Mouse (Mus musculus): ENCODE data around the gene Bdnf. TPM values are rescaled to one million over a fixed set of nuclear protein-coding genes. Genes with fewer than 3 reads are reported as not detected.

Bdnf gene
- polyA plus RNA-seq, 1 experiment from 2014 or later = 5.3 TPM

- WGBS = 61% methylated on average over 6 of the region's 6 CpGs
- H3K4me1 ChIP-seq = peaks cover 8% of the 10 kb centered on the region
- no peaks in the 10 kb centered on the region for H3K27me3 ChIP-seq (ENCODE audit: low read depth, poor library complexity, severe bottlenecking)
- H3K9me3 ChIP-seq (replicated peaks) = no peaks in the 10 kb centered on the region
- no peak overlapping the region for H3K27ac ChIP-seq
- peaks cover 7% of the 10 kb centered on the region for H3K36me3 ChIP-seq
- no peak overlapping the region for H3K4me3 ChIP-seq
- no peak for DNase-seq (ENCODE audit: low spot score)
These were observed 51.3 kb downstream of the Bdnf start for GRCm38 (mm10) chr2:109725831-109726230.

GRCm38 (mm10) chr2:109729221-109729620, 54.7 kb downstream of the Bdnf start:
- WGBS = 93% methylated on average over 1 of the region's 1 CpGs
- Histone ChIP-seq H3K27me3 (ENCODE audit: low read depth, poor library complexity, severe bottlenecking) (no peaks in the 10 kb centered on the region), H3K36me3 (no peaks in the 10 kb centered on the region), H3K4me3 (no peak overlapping the region), H3K4me1 (peaks cover 16% of the 10 kb centered on the region), H3K9me3 (replicated peaks) (no peaks in the 10 kb centered on the region), H3K27ac (no peak overlapping the region)
- no peak for DNase-seq (ENCODE audit: low spot score)

GRCm38 (mm10) chr2:109733201-109734039, 58.9 kb downstream of the Bdnf start:
- Histone ChIP-seq H3K4me3 (peak overlapping the region; percentile 24; the same call in 1 of the 2 replicates), H3K27me3 (ENCODE audit: low read depth, poor library complexity, severe bottlenecking) (no peaks in the 10 kb centered on the region), H3K27ac (0 out of 2 replicates have a peak overlapping the region, but pooled peaks have one; percentile 25), H3K9me3 (replicated peaks) (no peaks in the 10 kb centered on the region), H3K4me1 (peaks cover 25% of the 10 kb centered on the region), H3K36me3 (no peaks in the 10 kb centered on the region)
- DNase-seq (ENCODE audit: low spot score) = no peak
- WGBS = 39% methylated on average over 9 of the region's 9 CpGs

GRCm38 (mm10) chr2:109734228-109734627, 59.7 kb downstream of the Bdnf start:
- H3K27ac ChIP-seq = no peak overlapping the region
- WGBS = 82% methylated on average over 3 of the region's 3 CpGs
- H3K36me3 ChIP-seq = no peaks in the 10 kb centered on the region
- peaks cover 25% of the 10 kb centered on the region for H3K4me1 ChIP-seq
- DNase-seq (ENCODE audit: low spot score) = no peak
- no peaks in the 10 kb centered on the region for H3K9me3 ChIP-seq (replicated peaks)
- H3K4me3 ChIP-seq = no peak overlapping the region
- H3K27me3 ChIP-seq (ENCODE audit: low read depth, poor library complexity, severe bottlenecking) = no peaks in the 10 kb centered on the region

- DNase-seq (ENCODE audit: low spot score) = no peak
- Histone ChIP-seq H3K36me3 (no peaks in the 10 kb centered on the region), H3K9me3 (replicated peaks) (no peaks in the 10 kb centered on the region), H3K4me1 (peaks cover 25% of the 10 kb centered on the region), H3K27ac (0 out of 2 replicates have a peak overlapping the region, but pooled peaks have one; percentile 3), H3K27me3 (ENCODE audit: low read depth, poor library complexity, severe bottlenecking) (no peaks in the 10 kb centered on the region), H3K4me3 (no peak overlapping the region)
- WGBS = 89% methylated on average over 6 of the region's 6 CpGs
These were observed 60.2 kb downstream of the Bdnf start for GRCm38 (mm10) chr2:109734666-109735065.

- H3K4me3 ChIP-seq = no peak overlapping the region
- no peak for DNase-seq (ENCODE audit: low spot score)
- 70% methylated on average over 7 of the region's 7 CpGs for WGBS
These were observed 60.8 kb downstream of the Bdnf start for GRCm38 (mm10) chr2:109735347-109735746.

GRCm38 (mm10) chr2:109736306-109736705, 61.8 kb downstream of the Bdnf start:
- Histone ChIP-seq H3K27me3 (ENCODE audit: low read depth, poor library complexity, severe bottlenecking) (no peaks in the 10 kb centered on the region), H3K9me3 (replicated peaks) (no peaks in the 10 kb centered on the region), H3K4me3 (no peak overlapping the region), H3K4me1 (peaks cover 25% of the 10 kb centered on the region), H3K36me3 (no peaks in the 10 kb centered on the region), H3K27ac (no peak overlapping the region)
- DNase-seq (ENCODE audit: low spot score) = no peak
- 74% methylated on average over 2 of the region's 2 CpGs for WGBS

More at GRCm38 (mm10) chr2:109735347-109735746, 60.8 kb downstream of the Bdnf start:
- H3K4me1 ChIP-seq = peaks cover 25% of the 10 kb centered on the region
- H3K27me3 ChIP-seq (ENCODE audit: low read depth, poor library complexity, severe bottlenecking) = no peaks in the 10 kb centered on the region
- no peaks in the 10 kb centered on the region for H3K9me3 ChIP-seq (replicated peaks)
- no peak overlapping the region for H3K27ac ChIP-seq
- H3K36me3 ChIP-seq = no peaks in the 10 kb centered on the region

GRCm38 (mm10) chr2:109738331-109738730, 63.8 kb downstream of the Bdnf start:
- Histone ChIP-seq H3K36me3 (no peaks in the 10 kb centered on the region), H3K27ac (no peak overlapping the region), H3K4me3 (no peak overlapping the region), H3K9me3 (replicated peaks) (no peaks in the 10 kb centered on the region), H3K27me3 (ENCODE audit: low read depth, poor library complexity, severe bottlenecking) (no peaks in the 10 kb centered on the region), H3K4me1 (peaks cover 26% of the 10 kb centered on the region)
- 85% methylated on average over 2 of the region's 2 CpGs for WGBS
- DNase-seq (ENCODE audit: low spot score) = no peak

GRCm38 (mm10) chr2:109743208-109743960, 68.9 kb downstream of the Bdnf start:
- H3K36me3 ChIP-seq = no peaks in the 10 kb centered on the region

GRCm38 (mm10) chr2:109746223-109746622, 71.7 kb downstream of the Bdnf start:
- no peak for DNase-seq (ENCODE audit: low spot score)
- no peaks in the 10 kb centered on the region for H3K9me3 ChIP-seq (replicated peaks)
- H3K4me3 ChIP-seq = no peak overlapping the region
- WGBS = 2% methylated on average over 1 of the region's 1 CpGs
- no peak overlapping the region for H3K27ac ChIP-seq
- no peaks in the 10 kb centered on the region for H3K36me3 ChIP-seq
- no peaks in the 10 kb centered on the region for H3K27me3 ChIP-seq (ENCODE audit: low read depth, poor library complexity, severe bottlenecking)
- peaks cover 40% of the 10 kb centered on the region for H3K4me1 ChIP-seq

More at GRCm38 (mm10) chr2:109743208-109743960, 68.9 kb downstream of the Bdnf start:
- H3K9me3 ChIP-seq (replicated peaks) = no peaks in the 10 kb centered on the region
- no peaks in the 10 kb centered on the region for H3K27me3 ChIP-seq (ENCODE audit: low read depth, poor library complexity, severe bottlenecking)
- H3K4me3 ChIP-seq = no peak overlapping the region
- DNase-seq (ENCODE audit: low spot score) = no peak
- H3K4me1 ChIP-seq = peaks cover 40% of the 10 kb centered on the region
- peak overlapping the region; percentile 73 for H3K27ac ChIP-seq
- 70% methylated on average over 3 of the region's 3 CpGs for WGBS

GRCm38 (mm10) chr2:109748412-109748811, 73.9 kb downstream of the Bdnf start:
- no peak overlapping the region for H3K4me3 ChIP-seq
- H3K36me3 ChIP-seq = no peaks in the 10 kb centered on the region
- H3K27me3 ChIP-seq (ENCODE audit: low read depth, poor library complexity, severe bottlenecking) = no peaks in the 10 kb centered on the region
- no peak for DNase-seq (ENCODE audit: low spot score)
- no peak overlapping the region for H3K27ac ChIP-seq
- H3K4me1 ChIP-seq = peaks cover 36% of the 10 kb centered on the region
- H3K9me3 ChIP-seq (replicated peaks) = no peaks in the 10 kb centered on the region

- no peak for DNase-seq (ENCODE audit: low spot score)
- Histone ChIP-seq H3K4me1 (peaks cover 32% of the 10 kb centered on the region), H3K36me3 (no peaks in the 10 kb centered on the region), H3K27me3 (ENCODE audit: low read depth, poor library complexity, severe bottlenecking) (no peaks in the 10 kb centered on the region), H3K9me3 (replicated peaks) (no peaks in the 10 kb centered on the region), H3K27ac (no peak overlapping the region), H3K4me3 (no peak overlapping the region)
- 74% methylated on average over 4 of the region's 4 CpGs for WGBS
These were observed 74.3 kb downstream of the Bdnf start for GRCm38 (mm10) chr2:109748815-109749214.

- no peak overlapping the region for H3K4me3 ChIP-seq
- no peaks in the 10 kb centered on the region for H3K36me3 ChIP-seq
- DNase-seq (ENCODE audit: low spot score) = no peak
- no peak overlapping the region for H3K27ac ChIP-seq
- no peaks in the 10 kb centered on the region for H3K27me3 ChIP-seq (ENCODE audit: low read depth, poor library complexity, severe bottlenecking)
- H3K4me1 ChIP-seq = peaks cover 23% of the 10 kb centered on the region
- no peaks in the 10 kb centered on the region for H3K9me3 ChIP-seq (replicated peaks)
These were observed 75.5 kb downstream of the Bdnf start for GRCm38 (mm10) chr2:109749964-109750363.

Data from limb, embryonic 10.5 days (tissue).